Mouse (Mus musculus) bone marrow macrophage, adult 2 months (primary cell): ENCODE data around the gene Plaur. TPM values are rescaled to one million over a fixed set of nuclear protein-coding genes. Genes with fewer than 3 reads are reported as not detected.

Experiments used
- H3K27ac ChIP-seq: 2 replicates; pipeline ENCODE4 v1.5.1; 2012; ENCODE audit warnings: low read depth, low read length; ENCODE audit not compliant: insufficient read depth
- H3K4me1 ChIP-seq: 2 replicates; pipeline ENCODE4 v1.6.1; 2012; ENCODE audit warnings: low read length; ENCODE audit not compliant: control insufficient read depth, insufficient read depth
- H3K4me3 ChIP-seq: 2 replicates; pipeline ENCODE4 v1.5.1; 2012; ENCODE audit warnings: mild to moderate bottlenecking, low read length, moderate library complexity; ENCODE audit not compliant: insufficient read depth
- CTCF ChIP-seq: IDR thresholded peaks from 2 replicates; pipeline ENCODE4 v1.5.1; 2012; ENCODE audit warnings: low read depth, mild to moderate bottlenecking, low read length, moderate library complexity
- POLR2A ChIP-seq: IDR thresholded peaks from 2 replicates; pipeline ENCODE4 v1.6.1; 2012; ENCODE audit warnings: mild to moderate bottlenecking, low read depth, low read length, borderline replicate concordance
- polyA plus RNA-seq: library from polyadenylated mRNA; stranded (reverse); fragments of >200 nt; gene quantifications from 2 replicates; pipeline ENCODE4 v1.2.4, GENCODE M21; 2012; ENCODE audit not compliant: missing spikeins, insufficient read depth, insufficient read length

Gene Plaur
- polyA plus RNA-seq, 1 experiment, result 24.8 TPM

GRCm38 (mm10) chr7:24428725-24429124 lies 33.6 kb upstream of the Plaur start:
- H3K4me1 ChIP-seq, result no peaks in the 10 kb centered on the region
- no peak overlapping the region for H3K27ac ChIP-seq
- H3K4me3 ChIP-seq, result no peak overlapping the region
- TF ChIP-seq CTCF (no peak), POLR2A (no peak)

GRCm38 (mm10) chr7:24429413-24430112 lies 32.7 kb upstream of the Plaur start:
- no peak for TF ChIP-seq POLR2A
- no peak for TF ChIP-seq CTCF
- no peaks in the 10 kb centered on the region for H3K4me1 ChIP-seq
- no peak overlapping the region for H3K4me3 ChIP-seq
- H3K27ac ChIP-seq, result no peak overlapping the region

- Histone ChIP-seq H3K4me3 (no peak overlapping the region), H3K4me1 (no peaks in the 10 kb centered on the region), H3K27ac (no peak overlapping the region)
- TF ChIP-seq POLR2A (no peak), CTCF (no peak)
These were observed 31.5 kb upstream of the Plaur start for GRCm38 (mm10) chr7:24430551-24431345.

- Histone ChIP-seq H3K4me1 (no peaks in the 10 kb centered on the region), H3K4me3 (no peak overlapping the region), H3K27ac (no peak overlapping the region)
- TF ChIP-seq POLR2A (no peak), CTCF (no peak)
These were observed 30.6 kb upstream of the Plaur start for GRCm38 (mm10) chr7:24431713-24432112.

- peaks cover 8% of the 10 kb centered on the region for H3K4me1 ChIP-seq
- no peak overlapping the region for H3K4me3 ChIP-seq
- TF ChIP-seq POLR2A (no peak), CTCF (no peak)
- no peak overlapping the region for H3K27ac ChIP-seq
These were observed 27.0 kb upstream of the Plaur start for GRCm38 (mm10) chr7:24435305-24435704.

GRCm38 (mm10) chr7:24437981-24438380 lies 24.3 kb upstream of the Plaur start:
- no peak for TF ChIP-seq CTCF
- no peak for TF ChIP-seq POLR2A
- Histone ChIP-seq H3K27ac (peak overlapping the region; percentile 18), H3K4me1 (peaks cover 18% of the 10 kb centered on the region), H3K4me3 (no peak overlapping the region)

- Histone ChIP-seq H3K4me3 (no peak overlapping the region), H3K4me1 (peaks cover 20% of the 10 kb centered on the region), H3K27ac (no peak overlapping the region)
- TF ChIP-seq POLR2A (no peak), CTCF (no peak)
These were observed 23.1 kb upstream of the Plaur start for GRCm38 (mm10) chr7:24439191-24439590.

GRCm38 (mm10) chr7:24439891-24440290 lies 22.4 kb upstream of the Plaur start:
- Histone ChIP-seq H3K4me1 (peaks cover 20% of the 10 kb centered on the region), H3K4me3 (no peak overlapping the region), H3K27ac (no peak overlapping the region)
- TF ChIP-seq POLR2A (no peak), CTCF (no peak)

GRCm38 (mm10) chr7:24441785-24442184 lies 20.5 kb upstream of the Plaur start:
- H3K4me1 ChIP-seq, result peaks cover 29% of the 10 kb centered on the region
- no peak overlapping the region for H3K4me3 ChIP-seq
- H3K27ac ChIP-seq, result peak overlapping the region; percentile 55
- TF ChIP-seq POLR2A, result no peak
- peak; percentile 98 for TF ChIP-seq CTCF

GRCm38 (mm10) chr7:24442313-24442712 lies 20.0 kb upstream of the Plaur start:
- Histone ChIP-seq H3K4me1 (peaks cover 31% of the 10 kb centered on the region), H3K4me3 (no peak overlapping the region), H3K27ac (peak overlapping the region; percentile 55)
- TF ChIP-seq POLR2A, result no peak
- no peak for TF ChIP-seq CTCF
